Mouse (Mus musculus) CH12.LX (cell line): Measurements from ENCODE around the gene Sell.

Experiments used
- BHLHE40 ChIP-seq: IDR thresholded peaks from 2 replicates; pipeline ENCODE4 v1.6.1; 2011; ENCODE audit warnings: mild to moderate bottlenecking, low read depth, low read length, improper control_type of control experiment
- CHD1 ChIP-seq: IDR thresholded peaks from 2 replicates; pipeline ENCODE4 v1.6.1; 2012; ENCODE audit warnings: low read depth, low read length, improper control_type of control experiment, inconsistent platforms
- CTCF ChIP-seq, 2 experiments: IDR thresholded peaks in 1 of 2; conservative IDR thresholded peaks in 1 of 2; 2 replicates each; pipeline ENCODE4 v1.5.1; 2011 to 2012; ENCODE audit warnings: low read depth in 2 of 2, low read length in 2 of 2, improper control_type of control experiment in 1 of 2, inconsistent platforms in 1 of 2, mild to moderate bottlenecking in 1 of 2, moderate library complexity in 1 of 2
- EP300 ChIP-seq: IDR thresholded peaks from 2 replicates; pipeline ENCODE4 v1.6.1; 2011; ENCODE audit warnings: low read length, improper control_type of control experiment
- JUN ChIP-seq: IDR thresholded peaks from 2 replicates; pipeline ENCODE4 v1.6.1; 2011; ENCODE audit warnings: low read depth, mild to moderate bottlenecking, low read length, improper control_type of control experiment, moderate library complexity; ENCODE audit not compliant: insufficient read depth
- KAT2A ChIP-seq: IDR thresholded peaks from 2 replicates; pipeline ENCODE4 v1.6.1; 2012; ENCODE audit warnings: low read length, improper control_type of control experiment, inconsistent platforms; ENCODE audit not compliant: insufficient replicate concordance

DNA sequence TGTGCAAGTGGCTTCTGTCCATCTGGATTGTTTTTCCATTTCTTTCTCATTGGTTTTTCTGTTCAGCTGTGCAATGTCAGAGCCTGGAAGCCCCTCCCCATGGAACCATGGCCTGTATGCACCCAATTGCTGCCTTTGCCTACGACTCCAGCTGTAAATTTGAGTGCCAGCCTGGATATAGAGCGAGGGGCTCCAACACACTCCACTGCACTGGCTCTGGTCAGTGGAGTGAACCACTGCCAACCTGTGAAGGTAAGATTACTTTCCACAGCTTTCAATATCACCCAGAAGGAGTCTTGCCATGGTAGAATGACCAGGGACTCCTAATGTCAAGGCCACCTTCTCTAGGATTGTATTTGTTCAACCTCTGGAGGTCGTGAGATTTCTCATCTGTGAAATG is 68.2 kb downstream of the Sell start:
- TF ChIP-seq CHD1 (no peak), JUN (no peak), EP300 (no peak), BHLHE40 (no peak), KAT2A (no peak), CTCF (conservative IDR thresholded peaks at IDR 0.05 in 1 of 2, IDR thresholded peaks at IDR 0.05 in 1 of 2; ENCODE audit: low read depth in 2 of 2, low read length in 2 of 2) (no peak)
